Mouse (Mus musculus): ENCODE results near the gene Gm498. TPM values are rescaled to one million over a fixed set of nuclear protein-coding genes. Genes with fewer than 3 reads are reported as not detected.

The Gm498 gene
- polyA plus RNA-seq, 1 experiment from 2014 or later = not detected

DNA sequence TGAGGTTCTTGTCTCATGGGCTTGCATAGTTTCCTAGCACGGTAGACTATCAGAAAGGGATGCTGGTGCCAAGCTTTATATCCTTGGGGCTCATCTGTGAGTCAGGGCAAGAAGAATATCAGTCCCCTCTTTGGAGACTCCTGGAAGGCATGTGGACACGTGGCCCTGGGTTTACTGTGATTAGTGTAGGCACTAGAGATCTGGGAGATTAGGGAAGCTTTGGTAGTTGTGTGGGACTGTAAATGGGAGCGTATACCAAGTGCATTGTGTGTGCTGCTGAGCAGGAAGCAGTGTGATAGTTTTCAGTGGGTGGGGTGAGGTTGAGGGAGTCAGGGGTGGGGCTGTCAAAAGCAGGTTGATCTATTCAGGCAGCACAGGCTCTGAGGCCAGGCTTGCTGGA lies 31.7 kb upstream of the Gm498 start:
- DNase-seq (ENCODE audit: low spot score) = no peak
- H3K27ac ChIP-seq = no peak overlapping the region
- 73% methylated on average over 3 of the region's 3 CpGs for WGBS
- H3K36me3 ChIP-seq = peaks cover 69% of the 10 kb centered on the region
- no peaks in the 10 kb centered on the region for H3K27me3 ChIP-seq (ENCODE audit: low read depth, poor library complexity, severe bottlenecking)
- no peak overlapping the region for H3K4me3 ChIP-seq
- H3K9me3 ChIP-seq (replicated peaks) = no peaks in the 10 kb centered on the region
- peaks cover 16% of the 10 kb centered on the region for H3K4me1 ChIP-seq

DNA sequence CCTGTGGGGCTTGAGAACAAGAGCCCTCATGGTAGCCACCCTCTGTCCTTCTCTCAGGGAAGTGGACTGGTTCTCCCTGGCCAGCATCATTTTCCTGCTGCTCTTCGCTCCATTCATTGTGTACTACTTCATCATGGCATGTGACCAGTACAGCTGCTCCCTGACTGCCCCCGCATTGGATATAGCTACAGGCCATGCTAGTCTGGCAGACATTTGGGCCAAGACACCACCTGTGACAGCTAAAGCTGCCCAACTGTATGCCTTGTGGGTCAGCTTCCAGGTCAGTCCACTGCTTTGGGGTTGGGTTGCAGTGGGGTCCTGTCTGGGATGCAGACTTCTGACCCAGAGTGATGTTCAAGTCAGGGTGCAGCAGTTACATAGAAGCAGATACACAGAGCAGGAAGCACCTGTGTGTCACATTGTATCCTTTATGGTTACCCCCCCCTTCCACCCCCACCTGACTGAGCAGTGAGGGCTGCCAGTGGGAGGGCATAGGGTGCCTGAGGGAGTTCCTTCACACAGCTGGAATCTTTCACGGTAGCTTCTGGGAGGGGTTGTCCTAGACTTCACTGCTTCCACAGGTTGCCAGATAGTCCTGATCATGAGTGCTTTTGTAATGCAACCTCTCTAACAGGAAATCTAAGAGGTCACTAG lies 28.8 kb upstream of the Gm498 start:
- no peak for DNase-seq (ENCODE audit: low spot score)
- Histone ChIP-seq H3K27ac (no peak overlapping the region), H3K4me1 (no peaks in the 10 kb centered on the region), H3K36me3 (peaks cover 84% of the 10 kb centered on the region), H3K4me3 (no peak overlapping the region), H3K9me3 (replicated peaks) (no peaks in the 10 kb centered on the region), H3K27me3 (ENCODE audit: low read depth, poor library complexity, severe bottlenecking) (no peaks in the 10 kb centered on the region)
- WGBS = 90% methylated on average over 3 of the region's 3 CpGs

DNA sequence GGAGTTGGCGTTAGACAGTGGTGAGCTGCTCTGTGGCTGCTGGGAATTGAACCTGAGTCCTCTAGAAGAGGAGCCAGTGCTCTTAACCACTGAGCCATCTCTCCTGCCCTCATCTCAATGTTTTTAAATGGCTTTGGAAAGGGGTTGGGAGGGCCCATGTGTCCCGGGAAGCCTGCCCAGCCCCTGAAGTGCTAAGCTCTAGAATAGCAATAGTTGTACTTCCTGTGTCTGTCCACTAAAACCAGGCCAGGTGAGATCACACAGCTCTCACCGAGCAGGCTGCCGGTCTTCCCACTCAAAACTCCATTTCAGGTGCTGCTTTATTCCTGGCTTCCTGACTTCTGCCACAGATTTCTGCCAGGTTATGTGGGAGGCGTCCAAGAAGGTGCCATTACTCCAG lies 26.5 kb upstream of the Gm498 start:
- WGBS = 90% methylated on average over 5 of the region's 5 CpGs
- Histone ChIP-seq H3K27ac (no peak overlapping the region), H3K4me3 (no peak overlapping the region), H3K9me3 (replicated peaks) (no peaks in the 10 kb centered on the region), H3K27me3 (ENCODE audit: low read depth, poor library complexity, severe bottlenecking) (no peaks in the 10 kb centered on the region), H3K4me1 (no peaks in the 10 kb centered on the region), H3K36me3 (peaks cover 90% of the 10 kb centered on the region)
- DNase-seq (ENCODE audit: low spot score) = no peak

DNA sequence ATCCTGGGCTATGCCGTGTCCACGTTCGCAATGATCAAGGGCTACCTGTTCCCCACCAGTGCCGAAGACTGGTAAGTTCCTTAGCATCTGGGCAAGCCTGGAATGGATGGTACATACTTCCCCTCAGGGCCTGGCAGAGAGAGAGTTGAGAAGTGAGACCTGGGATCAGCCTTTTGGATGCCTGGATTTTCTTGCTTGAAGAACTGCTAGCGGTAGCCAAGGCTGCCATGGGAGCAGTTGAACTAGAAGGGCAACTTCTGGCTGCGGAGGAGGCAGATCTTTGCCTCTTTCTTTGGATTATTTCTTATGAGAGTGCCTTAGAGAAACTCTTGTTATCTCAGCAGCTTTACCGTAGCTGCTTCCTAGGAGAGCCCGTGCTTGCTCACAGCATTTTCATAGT lies 25.3 kb upstream of the Gm498 start:
- WGBS = 97% methylated on average over 8 of the region's 8 CpGs
- no peaks in the 10 kb centered on the region for H3K4me1 ChIP-seq
- H3K36me3 ChIP-seq = peaks cover 100% of the 10 kb centered on the region
- no peak for DNase-seq (ENCODE audit: low spot score)
- no peaks in the 10 kb centered on the region for H3K9me3 ChIP-seq (replicated peaks)
- H3K4me3 ChIP-seq = no peak overlapping the region
- no peak overlapping the region for H3K27ac ChIP-seq
- H3K27me3 ChIP-seq (ENCODE audit: low read depth, poor library complexity, severe bottlenecking) = no peaks in the 10 kb centered on the region

DNA sequence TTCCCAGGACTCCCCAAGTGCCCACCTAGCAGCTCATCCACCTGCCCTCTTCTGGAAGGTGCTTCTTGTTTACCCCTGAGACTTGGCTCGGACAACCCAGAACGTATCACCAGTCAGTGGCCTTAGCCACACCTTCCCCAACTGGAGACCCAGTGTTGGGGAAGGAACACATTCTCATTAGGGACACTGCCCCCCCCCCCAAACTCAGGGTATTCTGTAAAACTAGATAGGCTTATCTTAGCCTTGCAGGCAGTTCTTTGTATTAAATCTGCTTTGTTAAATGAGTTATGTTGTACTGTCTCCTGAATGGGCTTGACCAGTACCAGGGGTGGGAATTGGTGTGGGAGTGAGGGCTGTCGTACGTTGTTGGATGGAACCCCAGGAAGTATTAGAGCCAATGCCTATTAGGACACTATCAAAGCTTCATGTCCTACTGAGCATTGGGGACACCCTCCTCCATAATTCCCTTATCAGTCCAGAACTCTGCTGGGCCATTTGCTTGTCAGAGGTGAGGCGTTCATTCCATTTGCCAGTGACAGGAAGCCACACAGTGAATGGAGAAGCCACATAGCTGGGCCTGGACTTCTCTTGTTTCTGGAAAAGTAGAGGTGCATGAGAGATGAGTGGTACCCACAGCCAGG lies 18.4 kb upstream of the Gm498 start:
- no peaks in the 10 kb centered on the region for H3K4me1 ChIP-seq
- WGBS = 89% methylated on average over 5 of the region's 5 CpGs
- peaks cover 60% of the 10 kb centered on the region for H3K36me3 ChIP-seq
- no peak overlapping the region for H3K4me3 ChIP-seq
- H3K27ac ChIP-seq = no peak overlapping the region
- DNase-seq (ENCODE audit: low spot score) = no peak
- H3K9me3 ChIP-seq (replicated peaks) = no peaks in the 10 kb centered on the region
- no peaks in the 10 kb centered on the region for H3K27me3 ChIP-seq (ENCODE audit: low read depth, poor library complexity, severe bottlenecking)

DNA sequence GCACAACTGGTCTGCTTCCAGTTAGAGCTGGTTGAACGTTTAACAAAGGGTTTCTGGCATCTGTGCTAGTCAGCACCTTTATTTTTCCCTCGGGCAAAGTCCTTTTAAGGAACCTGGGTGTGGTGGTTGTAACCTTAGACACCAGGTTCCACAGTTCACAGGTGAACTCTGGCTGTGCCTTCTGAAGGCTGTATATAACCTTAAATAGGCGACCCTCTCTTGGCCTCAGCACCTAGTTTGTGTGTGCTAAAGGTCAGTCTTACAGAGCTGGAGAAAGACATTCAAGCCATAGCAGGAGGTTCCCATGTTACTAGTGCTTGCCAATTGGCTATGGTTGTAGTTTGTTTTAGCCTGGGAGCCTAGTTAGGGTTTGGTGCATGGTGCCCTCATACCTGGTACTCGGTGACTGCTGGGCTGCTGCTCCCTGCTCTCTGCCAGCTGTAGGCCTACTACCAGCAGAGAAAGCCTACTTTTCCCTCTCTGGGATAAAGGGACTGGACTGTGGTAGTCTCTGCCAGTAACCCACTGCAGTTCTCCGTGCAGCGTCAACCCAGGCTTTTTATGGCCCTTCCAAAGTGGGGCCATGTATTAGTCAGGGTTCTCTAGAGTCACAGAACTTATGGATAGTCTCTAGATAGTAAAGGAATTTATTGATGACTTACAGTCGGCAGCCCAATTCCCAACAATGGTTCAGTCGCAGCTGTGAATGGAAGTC lies 17.7 kb upstream of the Gm498 start:
- peaks cover 53% of the 10 kb centered on the region for H3K36me3 ChIP-seq
- no peaks in the 10 kb centered on the region for H3K9me3 ChIP-seq (replicated peaks)
- H3K4me1 ChIP-seq = no peaks in the 10 kb centered on the region
- 92% methylated on average over 7 of the region's 8 CpGs for WGBS
- H3K4me3 ChIP-seq = no peak overlapping the region
- no peak overlapping the region for H3K27ac ChIP-seq
- no peak for DNase-seq (ENCODE audit: low spot score)
- H3K27me3 ChIP-seq (ENCODE audit: low read depth, poor library complexity, severe bottlenecking) = no peaks in the 10 kb centered on the region

DNA sequence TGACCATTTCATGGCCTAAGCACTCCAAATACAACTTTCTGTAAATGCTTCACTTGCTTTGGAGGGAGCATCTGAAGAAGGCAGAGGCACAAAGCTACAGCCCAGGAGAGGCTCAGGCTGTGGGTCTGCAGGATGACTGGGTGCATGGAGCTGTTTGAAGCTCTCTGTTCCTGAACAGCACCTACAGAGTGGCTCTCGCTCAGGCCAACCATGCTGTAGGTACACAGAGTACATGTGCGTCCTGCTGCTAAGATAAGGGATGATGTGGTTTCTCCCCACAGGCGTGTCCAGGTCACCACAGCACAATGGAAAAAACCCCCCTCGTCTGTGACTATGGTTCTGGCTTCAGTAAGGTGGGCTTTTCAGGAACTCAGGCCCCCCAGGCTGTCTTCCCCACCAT lies 2.2 kb downstream of the Gm498 start:
- H3K9me3 ChIP-seq (replicated peaks) = no peaks in the 10 kb centered on the region
- H3K4me1 ChIP-seq = no peaks in the 10 kb centered on the region
- H3K27me3 ChIP-seq (ENCODE audit: low read depth, poor library complexity, severe bottlenecking) = no peaks in the 10 kb centered on the region
- H3K36me3 ChIP-seq = no peaks in the 10 kb centered on the region
- no peak overlapping the region for H3K27ac ChIP-seq
- H3K4me3 ChIP-seq = no peak overlapping the region
- DNase-seq (ENCODE audit: low spot score) = no peak
- WGBS = 90% methylated on average over 4 of the region's 4 CpGs

DNA sequence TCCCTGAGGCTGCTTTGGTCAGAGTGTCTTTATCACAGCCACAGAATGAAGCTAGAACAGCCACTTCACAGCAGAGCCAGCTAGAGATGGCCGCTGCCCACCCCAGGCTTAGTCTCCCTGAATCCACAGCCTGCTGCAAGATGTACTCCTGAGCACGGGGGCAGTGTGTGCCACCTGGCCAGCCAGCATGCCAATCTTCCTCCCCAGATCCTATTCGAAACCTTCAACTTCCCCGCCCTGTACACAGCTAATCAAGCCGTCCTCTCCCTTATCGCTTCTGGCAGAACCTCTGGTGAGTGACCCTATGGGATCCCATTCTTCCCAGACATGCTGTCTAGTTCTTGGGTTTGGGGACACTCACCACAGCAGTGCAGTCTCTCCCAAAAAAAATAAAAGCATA lies 17.1 kb downstream of the Gm498 start:
- no peak overlapping the region for H3K27ac ChIP-seq
- H3K4me3 ChIP-seq = no peak overlapping the region
- DNase-seq (ENCODE audit: low spot score) = no peak
- 79% methylated on average over 6 of the region's 6 CpGs for WGBS
- H3K9me3 ChIP-seq (replicated peaks) = no peaks in the 10 kb centered on the region
- H3K36me3 ChIP-seq = no peaks in the 10 kb centered on the region
- H3K4me1 ChIP-seq = no peaks in the 10 kb centered on the region
- no peaks in the 10 kb centered on the region for H3K27me3 ChIP-seq (ENCODE audit: low read depth, poor library complexity, severe bottlenecking)

DNA sequence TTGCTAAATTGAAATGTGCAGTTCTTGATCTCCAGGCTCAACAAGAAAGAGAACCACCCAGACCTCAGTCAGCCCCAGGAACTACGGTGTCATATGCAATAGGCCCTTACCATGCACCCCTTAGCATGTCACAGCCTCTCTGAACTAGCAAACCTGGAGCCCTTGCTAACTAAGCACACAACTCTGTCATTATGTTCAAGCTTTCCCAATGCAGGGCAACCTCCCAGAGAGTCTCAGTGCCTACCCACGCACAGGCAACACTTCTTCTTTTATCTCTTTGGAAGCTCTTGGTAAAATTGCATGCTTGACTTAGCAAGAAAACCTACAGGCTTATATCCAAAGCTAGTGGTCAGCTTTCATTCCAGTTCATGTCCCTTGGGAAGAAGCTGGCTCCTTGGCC lies 24.5 kb downstream of the Gm498 start:
- H3K27me3 ChIP-seq (ENCODE audit: low read depth, poor library complexity, severe bottlenecking) = peaks cover 8% of the 10 kb centered on the region; the same call in 1 of the 2 replicates
- no peaks in the 10 kb centered on the region for H3K9me3 ChIP-seq (replicated peaks)
- WGBS = 93% methylated on average over 2 of the region's 2 CpGs
- DNase-seq (ENCODE audit: low spot score) = no peak
- no peaks in the 10 kb centered on the region for H3K36me3 ChIP-seq
- no peaks in the 10 kb centered on the region for H3K4me1 ChIP-seq
- H3K4me3 ChIP-seq = no peak overlapping the region
- H3K27ac ChIP-seq = no peak overlapping the region

DNA sequence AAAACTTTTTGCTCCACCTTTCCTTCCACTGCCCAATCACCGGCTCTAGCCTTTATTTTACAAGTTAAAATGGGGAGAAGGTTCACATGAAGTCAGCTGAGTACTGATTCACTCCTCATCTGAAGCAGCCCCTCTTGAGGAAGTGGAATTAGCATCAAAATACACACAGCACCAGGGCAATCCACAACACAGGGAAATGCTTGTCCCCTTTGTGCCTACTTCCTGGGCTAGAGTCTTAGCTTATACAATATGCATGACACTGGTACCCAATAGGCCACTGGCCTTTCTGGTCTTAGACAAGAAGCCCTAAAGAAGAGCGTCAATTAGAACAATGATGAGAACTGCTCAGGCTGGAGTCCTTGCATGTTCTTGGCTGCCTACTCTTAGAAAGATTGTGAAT lies 25.7 kb downstream of the Gm498 start:
- DNase-seq (ENCODE audit: low spot score) = no peak
- Histone ChIP-seq H3K27me3 (ENCODE audit: low read depth, poor library complexity, severe bottlenecking) (peaks cover 8% of the 10 kb centered on the region; the same call in 1 of the 2 replicates), H3K4me3 (no peak overlapping the region), H3K9me3 (replicated peaks) (no peaks in the 10 kb centered on the region), H3K36me3 (no peaks in the 10 kb centered on the region), H3K4me1 (no peaks in the 10 kb centered on the region), H3K27ac (no peak overlapping the region)
- 74% methylated on average over 2 of the region's 2 CpGs for WGBS

DNA sequence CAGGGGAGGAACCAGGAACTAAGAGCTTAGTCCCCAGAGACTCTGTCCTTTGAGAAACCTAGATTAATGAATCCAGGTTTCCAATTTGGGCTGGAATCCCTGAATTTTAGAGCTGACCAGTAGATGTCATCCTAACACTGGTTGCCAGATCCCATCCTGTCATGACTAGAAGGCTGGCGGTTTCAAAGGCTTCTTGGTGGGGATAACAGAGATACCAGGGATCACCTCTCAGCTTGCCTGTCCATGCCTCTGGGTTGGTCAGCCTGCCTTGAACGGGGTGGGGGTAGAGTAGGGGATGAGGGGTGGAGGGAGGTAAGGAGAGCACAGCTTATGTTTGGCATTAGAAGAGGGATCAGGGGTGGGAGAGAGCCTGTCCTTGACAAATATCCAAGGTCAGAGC lies 34.0 kb downstream of the Gm498 start:
- Histone ChIP-seq H3K4me3 (no peak overlapping the region), H3K36me3 (no peaks in the 10 kb centered on the region), H3K4me1 (no peaks in the 10 kb centered on the region), H3K9me3 (replicated peaks) (no peaks in the 10 kb centered on the region), H3K27me3 (ENCODE audit: low read depth, poor library complexity, severe bottlenecking) (no peaks in the 10 kb centered on the region), H3K27ac (no peak overlapping the region)
- WGBS = 30% methylated on average over 2 of the region's 2 CpGs
- no peak for DNase-seq (ENCODE audit: low spot score)

DNA sequence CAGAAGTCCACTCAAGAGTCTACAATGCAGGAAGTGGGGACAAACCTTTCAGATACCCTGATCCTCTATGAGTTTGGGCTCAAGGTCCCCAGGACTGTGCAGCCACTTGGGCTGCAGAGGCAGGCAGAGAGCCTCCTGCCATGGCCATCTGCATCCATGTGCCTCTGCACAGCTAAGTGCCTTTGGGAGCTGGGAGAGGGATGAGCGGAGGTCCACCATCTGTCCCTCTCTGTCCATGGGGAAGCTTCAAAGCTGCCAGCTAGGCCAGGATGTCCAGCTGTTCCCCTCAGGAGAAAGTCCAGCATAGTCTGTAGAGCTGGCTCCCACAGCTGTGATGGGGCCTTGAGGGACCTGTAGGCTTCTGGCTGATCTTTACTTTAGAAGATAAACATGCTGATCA lies 38.5 kb downstream of the Gm498 start:
- Histone ChIP-seq H3K9me3 (replicated peaks) (no peaks in the 10 kb centered on the region), H3K36me3 (no peaks in the 10 kb centered on the region), H3K27ac (no peak overlapping the region), H3K4me1 (no peaks in the 10 kb centered on the region), H3K27me3 (ENCODE audit: low read depth, poor library complexity, severe bottlenecking) (no peaks in the 10 kb centered on the region), H3K4me3 (no peak overlapping the region)
- 85% methylated on average over 1 of the region's 1 CpGs for WGBS
- no peak for DNase-seq (ENCODE audit: low spot score)

DNA sequence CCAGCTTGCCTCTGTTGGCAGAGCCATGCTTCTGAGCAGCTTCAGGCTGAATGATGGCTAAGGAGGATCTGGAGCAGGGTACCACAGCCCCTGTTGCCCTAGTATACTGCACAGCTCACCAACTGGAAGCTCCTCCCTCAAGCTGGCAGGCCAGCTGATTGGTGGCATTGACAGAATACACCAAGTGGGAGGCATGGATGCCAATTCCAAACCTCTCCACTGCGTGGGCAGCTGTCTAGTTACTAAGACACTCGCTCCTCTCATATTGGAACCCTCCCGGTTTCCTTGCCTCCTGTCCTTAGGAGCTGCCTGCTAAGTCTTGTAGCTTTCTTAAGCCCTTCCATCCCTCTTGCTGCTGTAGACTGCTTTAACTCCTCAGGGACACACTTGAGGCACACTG lies 39.0 kb downstream of the Gm498 start:
- no peaks in the 10 kb centered on the region for H3K36me3 ChIP-seq
- H3K4me3 ChIP-seq = no peak overlapping the region
- H3K4me1 ChIP-seq = no peaks in the 10 kb centered on the region
- H3K27ac ChIP-seq = no peak overlapping the region
- no peaks in the 10 kb centered on the region for H3K27me3 ChIP-seq (ENCODE audit: low read depth, poor library complexity, severe bottlenecking)
- DNase-seq (ENCODE audit: low spot score) = no peak
- no peaks in the 10 kb centered on the region for H3K9me3 ChIP-seq (replicated peaks)
- 86% methylated on average over 3 of the region's 3 CpGs for whole genome bisulfite sequencing
